Mouse (Mus musculus): ENCODE measurements around the gene Oscp1. TPM values are rescaled to one million over a fixed set of nuclear protein-coding genes. Genes with fewer than 3 reads are reported as not detected.

Gene Oscp1
- total and polyA plus RNA-seq, 2 experiments: 0.20 to 0.37 TPM

DNA sequence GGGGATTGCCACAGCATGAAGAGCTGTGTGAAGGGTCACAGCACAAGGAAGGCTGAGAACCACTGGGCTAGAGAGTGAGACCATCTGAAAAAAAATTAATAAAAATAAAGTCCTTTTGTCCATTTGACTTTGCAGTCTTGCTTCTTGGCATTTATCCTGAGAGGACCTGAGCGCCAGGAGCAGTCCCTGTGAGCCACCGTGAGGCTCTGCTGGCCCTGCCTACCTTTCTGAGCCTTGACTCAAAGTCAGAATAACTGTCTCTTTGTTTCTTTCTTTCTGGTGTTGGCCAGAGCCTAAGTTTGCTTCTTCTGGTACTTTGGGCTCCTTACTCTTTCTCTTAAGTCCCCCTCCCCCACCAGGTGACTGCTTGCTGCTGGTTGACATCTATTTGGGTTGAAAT, 62.1 kb downstream of the Oscp1 start:
- H3K4me3 ChIP-seq (ENCODE audit: insufficient read depth, low read depth, low read length): no peak overlapping the region
- no peak for DNase-seq (ENCODE audit: extremely low read depth, low read depth, low spot score)
- peaks cover 14% of the 10 kb centered on the region; the same call in 1 of the 2 replicates for H3K36me3 ChIP-seq (ENCODE audit: control insufficient read depth, insufficient read depth, low read length)
- H3K9ac ChIP-seq (ENCODE audit: low read depth, low read length): no peak overlapping the region
- H3K4me1 ChIP-seq (ENCODE audit: control insufficient read depth, insufficient read depth, low read length): peaks cover 16% of the 10 kb centered on the region
- H3K27me3 ChIP-seq (ENCODE audit: control insufficient read depth, insufficient read depth, low read length): no peaks in the 10 kb centered on the region
- TF ChIP-seq CTCF (IDR thresholded peaks at IDR 0.05; ENCODE audit: low read depth, low read length): no peak
- no peak for TF ChIP-seq POLR2A (IDR thresholded peaks at IDR 0.05; ENCODE audit: extremely low read depth, insufficient read depth, low read length)
- H3K27ac ChIP-seq (replicated peaks; ENCODE audit: insufficient read depth, low read depth, low read length): no peak overlapping the region
- peaks cover 31% of the 10 kb centered on the region; the same call in 1 of the 2 replicates for H3K79me2 ChIP-seq (ENCODE audit: control insufficient read depth, insufficient read depth, low read length)
- 57% methylated on average over 2 of the region's 2 CpGs for WGBS

DNA sequence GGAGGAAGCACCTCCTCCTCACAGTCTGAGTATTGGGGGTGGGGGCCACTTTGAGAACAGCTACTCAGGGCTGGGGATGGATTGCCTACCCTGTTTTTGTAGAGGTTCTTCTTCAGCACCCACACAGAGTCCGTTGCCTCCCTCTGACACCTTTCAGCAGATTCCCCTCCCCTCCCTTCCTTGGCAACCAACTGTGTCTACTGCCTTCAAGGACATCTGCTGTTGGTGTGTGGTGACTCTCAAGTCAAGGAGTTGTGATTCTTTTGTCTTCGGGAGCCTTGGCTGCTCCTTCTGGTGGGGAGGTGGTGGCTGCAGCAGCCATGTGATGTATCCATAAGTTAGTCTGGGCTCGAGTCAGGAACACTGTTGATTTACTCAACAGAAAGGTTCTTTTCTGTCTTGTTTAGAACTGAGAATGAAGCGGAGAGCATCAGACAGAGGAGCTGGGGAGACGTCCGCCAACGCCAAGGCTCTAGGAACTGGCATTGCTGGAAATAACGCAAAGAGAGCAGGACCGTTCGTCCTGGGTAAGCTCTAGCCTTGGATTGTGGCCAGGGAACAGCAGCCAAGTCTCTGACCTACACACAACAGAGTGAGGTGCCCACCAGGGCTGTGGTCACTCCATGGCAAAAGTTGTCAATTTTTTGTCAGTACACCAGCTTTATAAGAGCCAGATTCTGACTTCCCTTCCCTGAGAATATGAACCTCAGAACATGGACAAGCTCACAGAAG, 65.1 kb downstream of the Oscp1 start:
- peaks cover 2% of the 10 kb centered on the region; the same call in 1 of the 2 replicates for H3K4me1 ChIP-seq (ENCODE audit: control insufficient read depth, insufficient read depth, low read length)
- H3K27ac ChIP-seq (replicated peaks; ENCODE audit: insufficient read depth, low read depth, low read length): no peak overlapping the region
- no peak for DNase-seq (ENCODE audit: extremely low read depth, low read depth, low spot score)

DNA sequence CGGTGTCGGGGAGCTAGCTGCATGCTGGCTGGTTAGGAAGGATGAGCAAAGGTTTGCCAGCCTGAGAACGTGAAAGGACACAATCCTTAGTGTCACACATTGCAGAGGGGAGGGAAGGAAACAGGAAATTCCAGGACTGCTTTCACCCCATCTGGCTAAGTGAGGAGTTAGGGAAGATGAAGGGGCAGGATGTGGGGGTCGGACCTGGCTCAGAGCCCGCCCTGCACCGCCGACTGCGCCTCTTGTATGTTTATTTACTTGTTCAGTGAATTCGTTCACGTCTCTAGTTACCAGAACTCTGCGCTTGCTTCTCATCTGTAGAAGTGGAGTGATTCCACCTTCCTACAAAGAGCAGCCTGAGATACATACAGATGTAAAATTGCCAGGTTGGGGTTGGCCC, 72.1 kb downstream of the Oscp1 start:
- peaks cover 50% of the 10 kb centered on the region for H3K36me3 ChIP-seq (ENCODE audit: control insufficient read depth, insufficient read depth, low read length)
- peak overlapping the region; percentile 65; the same call in 1 of the 2 replicates for H3K27ac ChIP-seq (replicated peaks; ENCODE audit: insufficient read depth, low read depth, low read length)
- WGBS: 75% methylated on average over 11 of the region's 11 CpGs

More for the DNA sequence above, 65.1 kb downstream of the Oscp1 start:
- no peaks in the 10 kb centered on the region for H3K27me3 ChIP-seq (ENCODE audit: control insufficient read depth, insufficient read depth, low read length)
- no peak overlapping the region for H3K9ac ChIP-seq (ENCODE audit: low read depth, low read length)
- peaks cover 12% of the 10 kb centered on the region; the same call in 1 of the 2 replicates for H3K79me2 ChIP-seq (ENCODE audit: control insufficient read depth, insufficient read depth, low read length)
- H3K36me3 ChIP-seq (ENCODE audit: control insufficient read depth, insufficient read depth, low read length): peaks cover 30% of the 10 kb centered on the region; the same call in 1 of the 2 replicates
- 66% methylated on average over 10 of the region's 10 CpGs for WGBS
- TF ChIP-seq POLR2A (IDR thresholded peaks at IDR 0.05; ENCODE audit: extremely low read depth, insufficient read depth, low read length): no peak
- no peak for TF ChIP-seq CTCF (IDR thresholded peaks at IDR 0.05; ENCODE audit: low read depth, low read length)
- H3K4me3 ChIP-seq (ENCODE audit: insufficient read depth, low read depth, low read length): no peak overlapping the region

DNA sequence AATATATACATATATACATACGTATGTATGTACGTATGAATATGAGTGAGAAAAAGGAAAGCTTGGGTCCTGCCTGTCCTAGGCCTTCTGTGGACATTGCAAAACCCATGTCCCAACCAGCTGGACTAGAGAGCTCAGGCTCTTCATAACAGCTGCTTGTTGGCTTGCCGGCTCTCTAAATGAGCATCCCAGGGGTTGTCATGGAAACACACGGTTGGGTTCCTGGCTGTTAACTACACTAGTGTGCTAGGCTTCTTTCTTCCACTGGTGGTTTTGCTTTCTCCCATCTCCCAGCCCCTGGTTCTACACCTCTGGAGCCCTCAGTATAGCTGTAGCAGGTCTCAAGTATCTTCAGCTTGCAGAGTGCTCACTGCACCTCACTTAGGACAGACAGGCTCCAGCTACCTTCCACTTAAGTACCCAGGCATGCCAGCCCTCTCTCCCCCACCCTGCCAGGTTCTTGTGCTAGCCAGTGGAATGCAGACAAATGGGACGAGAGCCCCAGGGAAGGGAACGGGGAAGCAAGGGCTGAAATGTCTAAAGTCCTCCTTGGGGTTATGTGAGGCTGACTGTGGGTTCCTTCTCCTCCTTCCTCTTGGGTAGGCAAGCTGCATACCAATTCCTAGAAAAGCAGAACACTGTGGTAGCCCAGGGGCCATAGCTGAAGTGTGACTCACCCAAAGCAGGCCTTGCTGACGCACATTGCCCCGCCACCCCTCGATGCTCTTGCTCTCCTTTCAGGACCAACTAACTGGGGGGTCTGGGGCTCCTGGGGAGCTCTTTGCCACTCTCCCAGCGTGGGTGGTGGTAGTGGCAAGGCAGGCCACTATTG, 73.1 kb downstream of the Oscp1 start:
- TF ChIP-seq CTCF (IDR thresholded peaks at IDR 0.05; ENCODE audit: low read depth, low read length): no peak
- TF ChIP-seq POLR2A (IDR thresholded peaks at IDR 0.05; ENCODE audit: extremely low read depth, insufficient read depth, low read length): no peak
- WGBS: 84% methylated on average over 10 of the region's 10 CpGs
- no peaks in the 10 kb centered on the region for H3K27me3 ChIP-seq (ENCODE audit: control insufficient read depth, insufficient read depth, low read length)
- DNase-seq (ENCODE audit: extremely low read depth, low read depth, low spot score): peak; percentile 42
- no peaks in the 10 kb centered on the region for H3K79me2 ChIP-seq (ENCODE audit: control insufficient read depth, insufficient read depth, low read length)
- H3K4me3 ChIP-seq (ENCODE audit: insufficient read depth, low read depth, low read length): no peak overlapping the region
- peak overlapping the region; percentile 78 for H3K27ac ChIP-seq (replicated peaks; ENCODE audit: insufficient read depth, low read depth, low read length)
- H3K4me1 ChIP-seq (ENCODE audit: control insufficient read depth, insufficient read depth, low read length): peaks cover 4% of the 10 kb centered on the region; the same call in 1 of the 2 replicates
- H3K9ac ChIP-seq (ENCODE audit: low read depth, low read length): 0 out of 2 replicates have a peak overlapping the region, but pooled peaks have one; percentile 10
- peaks cover 46% of the 10 kb centered on the region for H3K36me3 ChIP-seq (ENCODE audit: control insufficient read depth, insufficient read depth, low read length)

More for the DNA sequence above, 72.1 kb downstream of the Oscp1 start:
- peak; percentile 34 for DNase-seq (ENCODE audit: extremely low read depth, low read depth, low spot score)
- TF ChIP-seq POLR2A (IDR thresholded peaks at IDR 0.05; ENCODE audit: extremely low read depth, insufficient read depth, low read length): no peak
- no peak for TF ChIP-seq CTCF (IDR thresholded peaks at IDR 0.05; ENCODE audit: low read depth, low read length)
- no peaks in the 10 kb centered on the region for H3K79me2 ChIP-seq (ENCODE audit: control insufficient read depth, insufficient read depth, low read length)
- H3K27me3 ChIP-seq (ENCODE audit: control insufficient read depth, insufficient read depth, low read length): no peaks in the 10 kb centered on the region
- no peak overlapping the region for H3K4me3 ChIP-seq (ENCODE audit: insufficient read depth, low read depth, low read length)
- H3K9ac ChIP-seq (ENCODE audit: low read depth, low read length): no peak overlapping the region
- peaks cover 4% of the 10 kb centered on the region; the same call in 1 of the 2 replicates for H3K4me1 ChIP-seq (ENCODE audit: control insufficient read depth, insufficient read depth, low read length)

DNA sequence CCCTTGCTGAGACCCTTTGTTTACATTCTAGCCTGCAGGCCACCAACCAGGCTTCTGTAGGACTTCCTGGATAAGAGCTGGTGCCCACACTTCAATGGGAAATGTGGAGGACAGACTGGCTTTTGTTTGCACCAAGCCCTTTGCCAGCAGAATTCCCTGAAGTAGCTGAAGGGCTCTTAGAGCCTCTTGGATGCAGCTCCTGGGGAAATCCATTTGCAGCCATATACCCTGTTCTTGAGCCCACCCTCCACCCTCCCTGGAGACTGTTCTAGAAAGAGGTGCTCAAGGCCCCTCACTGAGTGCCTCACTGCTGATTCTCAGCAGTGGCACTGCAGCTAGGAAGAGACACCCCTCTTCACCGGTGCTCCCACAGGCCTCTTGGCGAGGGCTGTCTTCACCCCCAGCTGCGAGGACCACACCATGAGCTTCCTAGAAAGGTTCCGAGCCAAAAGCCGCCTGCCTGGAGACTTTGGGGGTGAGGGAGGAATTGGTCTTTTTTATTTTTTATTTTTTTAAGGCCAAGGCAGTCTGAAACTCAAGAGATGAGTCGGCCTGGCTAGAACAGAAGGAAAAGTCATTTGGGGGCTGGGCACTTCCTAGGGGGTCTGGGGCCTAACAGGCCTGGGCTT, 74.4 kb downstream of the Oscp1 start:
- H3K27ac ChIP-seq (replicated peaks; ENCODE audit: insufficient read depth, low read depth, low read length): peak overlapping the region; percentile 78
- no peak for TF ChIP-seq POLR2A (IDR thresholded peaks at IDR 0.05; ENCODE audit: extremely low read depth, insufficient read depth, low read length)
- TF ChIP-seq CTCF (IDR thresholded peaks at IDR 0.05; ENCODE audit: low read depth, low read length): no peak
- 88% methylated on average over 6 of the region's 6 CpGs for WGBS
- H3K4me1 ChIP-seq (ENCODE audit: control insufficient read depth, insufficient read depth, low read length): peaks cover 4% of the 10 kb centered on the region; the same call in 1 of the 2 replicates
- H3K9ac ChIP-seq (ENCODE audit: low read depth, low read length): no peak overlapping the region
- peaks cover 44% of the 10 kb centered on the region for H3K36me3 ChIP-seq (ENCODE audit: control insufficient read depth, insufficient read depth, low read length)
- no peak overlapping the region for H3K4me3 ChIP-seq (ENCODE audit: insufficient read depth, low read depth, low read length)
- DNase-seq (ENCODE audit: extremely low read depth, low read depth, low spot score): no peak
- no peaks in the 10 kb centered on the region for H3K79me2 ChIP-seq (ENCODE audit: control insufficient read depth, insufficient read depth, low read length)
- no peaks in the 10 kb centered on the region for H3K27me3 ChIP-seq (ENCODE audit: control insufficient read depth, insufficient read depth, low read length)

Measured in liver, adult 2 months (tissue).